In genomic region chr10:119274333-119274732, GRCm38 (mm10) we compare ENCODE assay signal across 27 mouse cellular contexts.
"Had no signal": no experiment of that assay in that cellular context is flagged by ENCODE, and none has a peak within 500 bp of the region (broad histone marks: within the 10 kb centered on the region; RNA-seq: fewer than 3 reads in every experiment).

No protein-coding gene starts in this region.

- H3K27ac ChIP-seq: embryonic facial prominence, embryonic 12.5 days; embryonic facial prominence, embryonic 13.5 days; embryonic facial prominence, embryonic 15.5 days; forebrain, embryonic 10.5 days; forebrain, embryonic 12.5 days; forebrain, embryonic 13.5 days; forebrain, embryonic 15.5 days; gastrocnemius, adult 2 months; heart, adult 2 months; heart, embryonic 10.5 days had no signal

- H3K27me3 ChIP-seq: embryonic facial prominence, embryonic 12.5 days; embryonic facial prominence, embryonic 13.5 days; embryonic facial prominence, embryonic 15.5 days; forebrain, embryonic 12.5 days; forebrain, embryonic 13.5 days; forebrain, embryonic 15.5 days had no signal

- DNase-seq: cerebellum, adult 2 months; cerebellum, adult 8-10 months; cerebellum, adult 9-10 months; cerebellum, adult 9-11 months; cerebellum, postnatal 10 days; cerebellum, postnatal 25 days; cerebellum, postnatal 36 days; embryo, embryonic 11 days; forebrain, postnatal 0 days; gastrocnemius, adult 2 months; gastrocnemius, postnatal 10 days; gastrocnemius, postnatal 14 days; gastrocnemius, postnatal 25 days; gastrocnemius, postnatal 36 days; heart, adult 18-20 months; heart, adult 2 months had no signal

- H3K4me3 ChIP-seq: embryonic facial prominence, embryonic 12.5 days; embryonic facial prominence, embryonic 13.5 days; embryonic facial prominence, embryonic 15.5 days; erythroblast, embryonic 14.5 days; forebrain, embryonic 10.5 days; forebrain, embryonic 12.5 days; forebrain, embryonic 13.5 days; forebrain, embryonic 15.5 days; gastrocnemius, adult 2 months; heart, adult 2 months; heart, embryonic 10.5 days had no signal

- H3K9ac ChIP-seq: embryonic facial prominence, embryonic 12.5 days; embryonic facial prominence, embryonic 13.5 days; embryonic facial prominence, embryonic 15.5 days; forebrain, embryonic 12.5 days; forebrain, embryonic 13.5 days; forebrain, embryonic 15.5 days; forebrain, postnatal 0 days had no signal

- H3K9me3 ChIP-seq: embryonic facial prominence, embryonic 12.5 days; embryonic facial prominence, embryonic 15.5 days; forebrain, embryonic 10.5 days; forebrain, embryonic 12.5 days; forebrain, embryonic 13.5 days; forebrain, embryonic 15.5 days; heart, embryonic 10.5 days had no signal

- ATAC-seq: forebrain, embryonic 13.5 days; forebrain, embryonic 14.5 days; forebrain, embryonic 15.5 days; forebrain, embryonic 16.5 days; forebrain, postnatal 0 days had no signal

- H3K36me3 ChIP-seq: embryonic facial prominence, embryonic 12.5 days; embryonic facial prominence, embryonic 13.5 days; embryonic facial prominence, embryonic 15.5 days; forebrain, embryonic 10.5 days; forebrain, embryonic 12.5 days; forebrain, embryonic 15.5 days; heart, embryonic 10.5 days had no signal

- H3K4me2 ChIP-seq: embryonic facial prominence, embryonic 12.5 days; embryonic facial prominence, embryonic 13.5 days; embryonic facial prominence, embryonic 15.5 days; forebrain, embryonic 12.5 days; forebrain, embryonic 13.5 days; forebrain, embryonic 15.5 days had no signal

- H3K4me1 ChIP-seq: embryonic facial prominence, embryonic 12.5 days; embryonic facial prominence, embryonic 13.5 days; embryonic facial prominence, embryonic 15.5 days; forebrain, embryonic 15.5 days; heart, embryonic 10.5 days had no signal
